Mouse (Mus musculus): ENCODE data around the gene B230307C23Rik. TPM values are rescaled to one million over a fixed set of nuclear protein-coding genes. Genes with fewer than 3 reads are reported as not detected.
"Not testable (repeated sequence)": the region's sequence is repeated elsewhere in the genome, so short reads cannot be mapped to it uniquely, and the experiment has no call there.

Gene B230307C23Rik
- total RNA-seq, 2 experiments from 2014 or later, result 46.4 to 47.9 TPM

DNA sequence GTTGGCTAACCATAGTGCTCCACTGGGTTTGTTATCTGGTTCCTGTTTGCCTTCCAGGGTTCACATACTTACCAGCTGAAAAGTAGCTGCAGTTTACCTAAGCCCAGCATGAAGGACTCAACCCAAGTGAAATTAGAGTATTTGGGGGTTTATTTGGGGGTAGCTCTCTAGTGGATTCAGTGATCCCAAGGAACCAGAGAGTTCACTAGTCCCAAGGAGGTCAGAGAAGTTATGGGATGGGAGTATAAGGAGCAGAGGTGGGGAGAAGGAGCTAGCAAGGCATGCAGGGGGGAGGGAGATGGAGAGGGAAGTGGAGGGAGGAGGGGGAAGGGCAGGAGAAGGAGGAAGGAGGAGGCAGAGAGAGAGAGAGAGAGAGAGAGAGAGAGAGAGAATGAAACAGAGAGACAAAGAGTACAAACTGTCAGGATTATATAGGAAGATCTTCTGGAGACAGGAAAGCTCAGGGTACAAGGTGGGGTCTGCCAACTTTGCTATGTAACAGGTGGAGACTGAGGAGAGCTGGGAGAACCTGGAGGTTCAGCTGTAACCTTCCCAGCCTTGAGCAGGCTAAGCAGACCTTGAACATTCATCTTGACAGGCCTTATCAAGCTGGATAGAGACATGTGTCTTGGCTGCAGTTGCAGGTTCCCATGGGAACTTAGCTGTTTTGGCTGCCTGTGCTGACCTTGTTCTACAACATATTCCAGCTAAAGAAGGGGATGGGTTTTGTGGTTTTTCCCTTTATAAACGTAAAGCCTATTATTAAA lies 1.1 kb upstream of the B230307C23Rik start:
- DNase-seq (ENCODE audit: low spot score in 2 of 2), result peak in 1 of 2 experiments; percentile 28

DNA sequence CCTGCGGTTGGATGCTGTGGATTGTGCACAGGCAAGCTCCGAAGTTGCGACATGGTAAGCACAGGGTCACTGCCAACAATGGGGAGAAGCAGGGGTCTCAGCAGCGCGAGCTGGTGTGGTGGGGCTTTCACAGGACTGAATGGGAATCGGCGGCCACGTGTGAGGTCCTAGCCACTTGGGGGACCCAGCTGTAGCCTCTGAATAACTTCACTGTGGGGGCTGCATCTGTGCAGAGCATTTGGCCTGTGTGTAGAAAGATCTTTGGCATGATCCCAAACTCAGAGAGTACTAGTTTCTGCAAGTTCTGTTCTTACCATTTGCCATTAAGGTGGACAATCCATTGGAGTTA lies 242 bp downstream of the B230307C23Rik start:
- not testable (repeated sequence) for DNase-seq (ENCODE audit: low spot score in 2 of 2)

DNA sequence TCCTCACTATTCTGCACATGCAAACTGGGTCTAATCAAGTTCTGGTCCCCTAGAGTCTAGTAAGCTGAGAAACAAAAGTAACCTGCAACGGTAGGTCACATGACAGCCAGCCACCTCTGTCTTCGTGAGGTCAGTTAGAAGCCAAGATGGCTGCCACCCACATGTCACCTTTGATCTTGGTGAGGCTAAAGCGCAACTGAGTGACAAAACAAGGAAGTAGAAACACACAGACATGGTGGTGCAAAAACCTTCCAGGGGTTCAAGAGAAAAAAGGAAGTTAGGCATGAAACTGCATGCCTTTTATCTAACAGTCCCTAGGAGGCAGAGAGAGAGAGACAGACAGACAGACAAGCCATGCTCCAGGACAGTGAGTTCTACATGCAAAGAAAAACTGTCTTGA lies 25.0 kb downstream of the B230307C23Rik start:
- DNase-seq (ENCODE audit: low spot score in 2 of 2), result no peak

DNA sequence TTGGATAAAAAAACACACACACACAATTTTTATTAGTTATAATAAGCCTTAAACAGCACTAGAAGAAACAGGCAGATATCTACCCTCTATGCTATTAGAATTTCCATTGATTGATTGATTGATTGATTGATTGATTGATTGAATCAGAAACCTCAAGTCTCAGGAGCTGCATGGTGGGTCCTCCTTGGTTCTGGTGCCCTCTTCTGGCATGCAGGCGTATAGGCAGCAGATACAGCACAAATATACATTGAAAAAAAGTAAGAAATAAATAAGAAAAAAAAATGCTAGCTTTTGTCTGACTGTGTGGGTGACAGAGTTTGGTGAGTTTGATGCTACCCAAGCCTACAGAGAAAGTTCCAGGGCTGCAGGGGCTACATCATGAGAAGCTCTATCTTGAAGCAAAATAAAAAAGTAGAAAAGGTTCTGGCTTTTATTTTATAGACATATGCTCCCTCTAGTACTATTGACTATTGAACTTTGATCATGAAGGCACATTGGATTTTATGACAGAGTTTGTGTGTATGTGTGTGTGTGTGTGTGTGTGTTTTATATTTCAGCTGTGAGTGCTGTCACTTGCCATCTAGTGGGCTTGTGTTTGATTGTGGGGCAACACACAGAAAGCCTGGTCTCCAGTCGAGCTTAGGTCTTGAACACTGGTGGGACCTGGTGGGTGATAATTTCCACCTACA lies 25.7 kb downstream of the B230307C23Rik start:
- DNase-seq (ENCODE audit: low spot score in 2 of 2), result no peak

DNA sequence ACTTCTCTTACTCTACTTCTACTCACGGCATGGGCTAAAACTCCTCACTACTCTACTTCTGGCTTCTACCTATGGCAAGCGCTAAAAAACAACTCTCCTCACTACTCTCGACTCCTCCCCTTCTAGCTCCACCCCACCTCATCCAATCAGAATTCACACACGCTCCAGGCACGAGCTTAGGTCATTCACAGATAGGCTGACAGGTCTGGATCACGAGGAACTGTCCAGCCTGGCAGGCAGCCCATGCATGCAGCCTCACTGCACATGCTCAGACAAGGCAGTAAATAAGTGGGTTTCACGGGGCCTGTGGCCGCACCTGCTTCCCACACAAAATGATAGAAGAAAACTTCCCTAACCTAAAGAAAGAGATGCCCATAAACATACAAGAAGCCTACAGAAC lies 29.1 kb downstream of the B230307C23Rik start:
- DNase-seq (ENCODE audit: low spot score in 2 of 2), result not testable (repeated sequence)

DNA sequence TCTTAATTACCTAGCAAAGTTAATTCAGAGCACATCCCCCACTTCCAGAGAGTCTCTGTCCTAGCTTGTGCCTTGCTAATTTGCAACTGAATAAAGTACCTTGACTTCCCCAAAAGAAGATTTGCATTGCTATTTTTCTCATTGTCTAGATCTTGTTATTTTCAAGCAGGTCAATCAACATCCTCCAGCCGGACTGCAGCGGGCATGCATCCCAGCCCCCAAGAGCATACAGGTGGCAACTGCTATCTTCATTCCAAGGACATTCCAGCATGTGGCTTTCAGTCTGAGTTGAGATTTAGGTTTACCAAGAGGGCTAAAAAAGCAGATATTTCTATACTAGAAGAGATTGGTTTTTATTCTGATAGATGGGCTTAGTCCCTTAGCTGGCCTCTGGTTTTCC lies 37.9 kb downstream of the B230307C23Rik start:
- DNase-seq (ENCODE audit: low spot score in 2 of 2), result not testable (repeated sequence)

DNA sequence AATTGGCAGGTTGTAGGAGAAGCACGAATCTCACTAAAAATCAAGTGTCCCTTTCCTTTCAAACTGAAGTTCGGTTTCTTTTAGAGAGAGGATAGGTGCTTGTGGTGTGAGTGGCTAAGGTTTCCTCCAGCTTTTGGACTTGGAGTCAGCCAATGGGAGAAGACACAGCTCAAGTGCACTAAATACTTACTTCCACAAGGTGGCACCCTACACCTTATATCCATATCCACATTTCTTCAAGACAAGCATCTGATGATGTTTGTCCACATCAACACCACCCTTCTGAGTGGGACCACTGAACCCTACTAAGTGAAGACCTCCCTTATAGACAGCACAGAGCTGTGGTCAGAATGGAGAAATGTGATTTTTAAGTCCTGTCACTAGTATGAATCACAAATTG lies 44.6 kb downstream of the B230307C23Rik start:
- DNase-seq (ENCODE audit: low spot score in 2 of 2), result no peak

DNA sequence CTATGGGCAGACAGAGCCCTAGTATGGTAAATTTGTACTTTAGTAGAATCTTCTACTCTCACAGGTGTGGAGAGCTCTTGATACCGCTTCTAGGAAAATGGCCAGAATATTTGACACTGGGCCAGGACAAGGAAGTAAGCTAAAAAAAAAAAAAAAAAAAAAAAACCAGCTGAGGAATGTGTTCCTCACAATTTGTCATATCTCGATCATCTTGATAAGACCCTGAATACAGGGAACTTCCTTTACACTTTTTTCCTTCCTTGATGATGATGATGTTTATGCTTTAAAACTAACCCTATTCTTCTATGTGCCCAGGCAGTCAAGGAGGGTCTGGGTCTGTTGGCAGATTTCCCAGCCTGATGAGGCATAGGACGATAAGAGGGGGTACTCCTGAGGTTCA lies 82.3 kb downstream of the B230307C23Rik start:
- not testable (repeated sequence) for DNase-seq (ENCODE audit: low spot score in 2 of 2)

DNA sequence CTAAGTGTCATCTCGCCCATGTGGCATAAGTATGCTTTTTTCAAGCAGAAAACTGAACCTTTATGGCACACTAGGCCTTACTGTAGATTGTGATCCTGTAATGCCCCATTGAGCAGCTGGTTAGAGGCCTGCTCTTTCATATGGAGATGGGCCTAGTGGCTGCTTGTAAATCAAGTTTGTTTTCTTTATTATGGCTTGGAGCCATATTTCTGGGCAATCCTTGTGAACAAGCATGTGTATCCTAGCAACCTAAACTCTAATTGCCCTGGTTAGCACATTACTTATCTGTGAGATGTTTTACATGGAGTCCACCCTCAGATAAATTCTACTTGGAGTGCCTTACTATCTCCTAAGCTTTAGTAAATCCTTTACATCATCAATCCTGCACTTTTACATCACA lies 84.0 kb downstream of the B230307C23Rik start:
- not testable (repeated sequence) for DNase-seq (ENCODE audit: low spot score in 2 of 2)

Other genes starting within 250 kb of the B230307C23Rik start
- gene Ripk4, start 233.5 kb upstream of the B230307C23Rik start, total RNA-seq (2021), result 1 to 10 TPM in 1 of 2 experiments, under 1 TPM in 1; 0.34 to 1.5 TPM
- gene Prdm15, start 145.5 kb upstream of the B230307C23Rik start, total RNA-seq (2021), result 10 to 100 TPM; 11.1 to 13.1 TPM
- 10 to 100 TPM; 26.2 to 27.3 TPM for gene C2cd2, start 34.7 kb upstream of the B230307C23Rik start, total RNA-seq (2021)
- gene Zbtb21, start 34.7 kb upstream of the B230307C23Rik start, total RNA-seq (2021), result 10 to 100 TPM; 29.7 to 32.0 TPM
- 10 to 100 TPM; 12.3 to 12.7 TPM for gene A630089N07Rik, start 85.1 kb downstream of the B230307C23Rik start, total RNA-seq (2021)